9 mouse cellular contexts compared by ENCODE assay signal in genomic region chr3:157567566-157568132, GRCm38 (mm10). TPM values are rescaled to one million over a fixed set of nuclear protein-coding genes. Genes with fewer than 3 reads are reported as not detected.
DNase-seq lines count a peak whose midpoint lies in the region; ATAC-seq and TF ChIP-seq lines count a peak whose summit lies in the region.
"Had no signal": no experiment of that assay in that cellular context is flagged by ENCODE, and none has a peak within 500 bp of the region (broad histone marks: within the 10 kb centered on the region; RNA-seq: fewer than 3 reads in every experiment).

No protein-coding gene starts in this region.

- no peak for TF ChIP-seq POLR2A in heart, adult 2 months (IDR thresholded peaks at IDR 0.05; ENCODE audit: insufficient read depth, low read depth, low read length)
- no peak for TF ChIP-seq POLR2A in cerebellum, adult 2 months (IDR thresholded peaks at IDR 0.05; ENCODE audit: borderline replicate concordance, insufficient read depth, low read length)

- TF ChIP-seq CTCF in heart, adult 2 months (IDR thresholded peaks at IDR 0.05) = no peak
- no peak for TF ChIP-seq CTCF in cerebellum, adult 2 months (IDR thresholded peaks at IDR 0.05; ENCODE audit: borderline replicate concordance, insufficient read depth, low read depth, low read length)

- ATAC-seq in intestine, embryonic 14.5 days (replicated peaks; ENCODE audit: low FRiP score, low TSS enrichment, low read depth) = peak; percentile 21
- peak; percentile 13; the same call in 1 of the 2 replicates for ATAC-seq in megakaryocyte-erythroid progenitor cell, adult 5-6 weeks (replicated peaks; ENCODE audit: low FRiP score, low TSS enrichment, poor library complexity, severe bottlenecking)

- H3K27me3 ChIP-seq in heart, adult 2 months (ENCODE audit: control insufficient read depth, insufficient read depth, low read length) = peaks cover 10% of the 10 kb centered on the region
- H3K27me3 ChIP-seq in intestine, embryonic 14.5 days (replicated peaks; ENCODE audit: control insufficient read depth, insufficient read depth, low read length) = peaks cover 37% of the 10 kb centered on the region
- no peaks in the 10 kb centered on the region for H3K27me3 ChIP-seq in cerebellum, adult 2 months (ENCODE audit: control insufficient read depth, insufficient read depth, low read length)

- no peaks in the 10 kb centered on the region for H3K9me3 ChIP-seq in intestine, embryonic 14.5 days (ENCODE audit: control insufficient read depth, low read length)

- no peaks in the 10 kb centered on the region for H3K79me2 ChIP-seq in heart, adult 2 months (replicated peaks; ENCODE audit: control insufficient read depth, insufficient read depth, low read length)

- H3K36me3 ChIP-seq in heart, adult 2 months (ENCODE audit: control insufficient read depth, insufficient read depth, low read length) = no peaks in the 10 kb centered on the region
- H3K36me3 ChIP-seq in intestine, embryonic 14.5 days (ENCODE audit: control insufficient read depth, insufficient read depth, low read length) = no peaks in the 10 kb centered on the region
- H3K36me3 ChIP-seq: G1E had no signal

- H3K4me3 ChIP-seq in heart, adult 2 months = no peak overlapping the region
- H3K4me3 ChIP-seq in intestine, embryonic 14.5 days (ENCODE audit: low read depth, low read length) = peak overlapping the region; percentile 42
- H3K4me3 ChIP-seq in cerebellum, adult 2 months (replicated peaks; ENCODE audit: insufficient read depth, low read depth, low read length) = no peak overlapping the region

- peak overlapping the region; percentile 79 for H3K4me2 ChIP-seq in intestine, embryonic 14.5 days (ENCODE audit: low read length)

- intact Hi-C loops in heart, adult 2 months (cut with DNase I) = loop anchor here (10.0 kb wide), 1 partner anchor 507 kb away; no protein-coding TSS in a partner anchor

- 4% methylated on average over 34 of the region's 34 CpGs for WGBS in heart, adult 2 months
- WGBS in intestine, embryonic 14.5 days = 3% methylated on average over 34 of the region's 34 CpGs
- 2% methylated on average over 34 of the region's 34 CpGs for WGBS in cerebellum, adult 2 months

- no peak for TF ChIP-seq EP300 in heart, adult 2 months (IDR thresholded peaks at IDR 0.05; ENCODE audit: insufficient read depth, low read depth, low read length)

- no peak overlapping the region for H3K9ac ChIP-seq in heart, adult 2 months (ENCODE audit: low read depth, low read length)
- H3K9ac ChIP-seq in intestine, embryonic 14.5 days (ENCODE audit: low read length) = peak overlapping the region; percentile 34

- no peaks in the 10 kb centered on the region for H3K4me1 ChIP-seq in heart, adult 2 months (ENCODE audit: control insufficient read depth, insufficient read depth, low read length)
- H3K4me1 ChIP-seq in intestine, embryonic 14.5 days (replicated peaks; ENCODE audit: control insufficient read depth, insufficient read depth, low read length) = peaks cover 6% of the 10 kb centered on the region
- no peaks in the 10 kb centered on the region; the same call in 1 of the 2 replicates for H3K4me1 ChIP-seq in cerebellum, adult 2 months (ENCODE audit: control insufficient read depth, insufficient read depth, low read length)

- peak; percentile 88 for DNase-seq in heart, adult 11 months
- no peak for DNase-seq in heart, adult 2 months
- DNase-seq in urinary bladder, postnatal 25 days (ENCODE audit: low spot score) = peak; percentile 11
- DNase-seq in urinary bladder, postnatal 10 days (ENCODE audit: low spot score) = no peak
- DNase-seq in intestine, embryonic 14.5 days (ENCODE audit: low spot score) = peak; percentile 77
- no peak for DNase-seq in cerebellum, adult 2 months
- DNase-seq in cerebellum, adult 9-10 months = no peak

- no peak overlapping the region for H3K27ac ChIP-seq in heart, adult 2 months
- no peak overlapping the region for H3K27ac ChIP-seq in intestine, embryonic 14.5 days (ENCODE audit: low read depth)
- H3K27ac ChIP-seq in cerebellum, adult 2 months (ENCODE audit: insufficient read depth, low read length) = no peak overlapping the region

RNA-seq across cellular contexts. Expression of gene Ptger3, which starts 1.0 kb away (rescaled TPM):
- under 1 TPM; 0.18 to 0.48 TPM for total RNA-seq in heart, adult 2 months (2021)
- 1.1 and 1.9 TPM in 2 replicates for polyA plus RNA-seq in heart, adult 2 months (2012; rRNA removed)
- polyA plus RNA-seq in intestine, embryonic 14.5 days (2014; fragmentation: Nextera tagmentation; extraction: Ambion mirVana) = 11.7 and 12.7 TPM in 2 replicates
- total RNA-seq in megakaryocyte-erythroid progenitor cell, adult 5-6 weeks (2014; fragmentation: Nextera tagmentation) = 2.9 and 7.8 TPM in 2 replicates
- total RNA-seq in megakaryocyte-erythroid progenitor cell, adult 5-6 weeks (2017) = 11.7 and 15.9 TPM in 2 replicates
- 0.34 and 0.43 TPM in 2 replicates for polyA plus RNA-seq in cerebellum, adult 2 months (2012; rRNA removed)

RNA-seq across cellular contexts. Expression of gene Zranb2, which starts 33.7 kb away (rescaled TPM):
- 10 to 100 TPM; 36.3 to 37.2 TPM for total RNA-seq in heart, adult 2 months (2021)
- polyA plus RNA-seq in heart, adult 2 months (2012; rRNA removed) = 6.7 and 14.5 TPM in 2 replicates
- polyA plus RNA-seq in intestine, embryonic 14.5 days (2014; fragmentation: Nextera tagmentation; extraction: Ambion mirVana) = 97.8 and 105 TPM in 2 replicates
- 111 and 114 TPM in 2 replicates for total RNA-seq in megakaryocyte-erythroid progenitor cell, adult 5-6 weeks (2014; fragmentation: Nextera tagmentation)
- total RNA-seq in megakaryocyte-erythroid progenitor cell, adult 5-6 weeks (2017) = 475 and 602 TPM in 2 replicates
- polyA plus RNA-seq in cerebellum, adult 2 months (2012; rRNA removed) = 149 and 159 TPM in 2 replicates

Comparison
In these comparisons a context has a peak if more than half of its experiments do, and no peak if none do; other contexts are left out.
1. DNase-seq: peak in heart, adult 11 months (single experiment), urinary bladder, postnatal 25 days (single experiment) and intestine, embryonic 14.5 days (single experiment); none in heart, adult 2 months (0 of 2), urinary bladder, postnatal 10 days (single experiment), cerebellum, adult 2 months (0 of 2) and cerebellum, adult 9-10 months (single experiment).